Mouse (Mus musculus): Measurements from ENCODE around the gene Hexdc.

GRCm38 (mm10) chr11:121236564-121237344 is 32.5 kb downstream of the Hexdc start, which contains the start of gene Narf:
- TF ChIP-seq CTCF (IDR thresholded peaks at IDR 0.05; ENCODE audit: extremely low read depth, insufficient read depth, insufficient read length, insufficient replicate concordance) = peak; percentile 49; the same call in 1 of the 2 replicates
- peak; percentile 81 for TF ChIP-seq POLR2A (IDR thresholded peaks at IDR 0.05; ENCODE audit: low read depth, low read length)

All from spleen, adult 2 months (tissue).